In the genomic region with DNA sequence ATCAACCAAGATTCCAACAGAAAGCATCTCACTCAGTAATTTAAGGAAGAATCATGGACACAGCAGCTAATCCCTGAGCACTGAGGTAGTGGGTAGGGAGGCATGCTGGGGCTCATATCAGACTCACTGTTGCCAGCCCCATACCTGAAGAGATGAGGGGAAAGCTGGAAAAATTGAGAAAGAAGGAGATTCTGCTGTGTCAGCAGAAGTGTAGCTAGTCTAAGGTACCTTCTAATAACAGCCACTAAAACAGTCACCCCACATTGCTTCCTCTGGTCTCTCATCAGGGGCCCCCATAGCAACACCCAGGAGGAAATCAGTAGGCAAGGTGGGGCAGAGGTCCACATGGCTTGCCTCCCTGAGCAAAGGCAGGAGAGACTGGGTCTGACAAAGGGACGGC, we compare ENCODE assay signal across 26 mouse cellular contexts.
"Had no signal": no experiment of that assay in that cellular context is flagged by ENCODE, and none has a peak within 500 bp of the region (broad histone marks: within the 10 kb centered on the region; RNA-seq: fewer than 3 reads in every experiment).

No protein-coding gene starts in this region.

- H3K27me3 ChIP-seq: embryonic facial prominence, embryonic 12.5 days; embryonic facial prominence, embryonic 13.5 days; embryonic facial prominence, embryonic 15.5 days; forebrain, embryonic 12.5 days; forebrain, embryonic 13.5 days; forebrain, embryonic 15.5 days had no signal

- H3K9ac ChIP-seq: embryonic facial prominence, embryonic 12.5 days; embryonic facial prominence, embryonic 13.5 days; embryonic facial prominence, embryonic 15.5 days; forebrain, embryonic 12.5 days; forebrain, embryonic 13.5 days; forebrain, embryonic 15.5 days; forebrain, postnatal 0 days had no signal

- H3K4me3 ChIP-seq: embryonic facial prominence, embryonic 10.5 days; embryonic facial prominence, embryonic 12.5 days; embryonic facial prominence, embryonic 13.5 days; embryonic facial prominence, embryonic 15.5 days; erythroblast, embryonic 14.5 days; forebrain, embryonic 10.5 days; forebrain, embryonic 12.5 days; forebrain, embryonic 13.5 days; forebrain, embryonic 15.5 days; gastrocnemius, adult 2 months; heart, adult 2 months; heart, embryonic 10.5 days had no signal

- DNase-seq: cerebellum, adult 9-11 months; cerebellum, postnatal 10 days; cerebellum, postnatal 25 days; cerebellum, postnatal 36 days; embryo, embryonic 11 days; forebrain, postnatal 0 days; gastrocnemius, adult 2 months; gastrocnemius, postnatal 10 days; gastrocnemius, postnatal 14 days; gastrocnemius, postnatal 25 days; gastrocnemius, postnatal 36 days; heart, adult 11 months; heart, adult 18-20 months; heart, adult 2 months had no signal

- ATAC-seq: forebrain, embryonic 13.5 days; forebrain, embryonic 14.5 days; forebrain, embryonic 15.5 days; forebrain, embryonic 16.5 days; forebrain, postnatal 0 days had no signal

- H3K4me2 ChIP-seq: embryonic facial prominence, embryonic 12.5 days; embryonic facial prominence, embryonic 13.5 days; embryonic facial prominence, embryonic 15.5 days; forebrain, embryonic 12.5 days; forebrain, embryonic 13.5 days; forebrain, embryonic 15.5 days had no signal

- H3K27ac ChIP-seq: embryonic facial prominence, embryonic 10.5 days; embryonic facial prominence, embryonic 12.5 days; embryonic facial prominence, embryonic 13.5 days; embryonic facial prominence, embryonic 15.5 days; forebrain, embryonic 10.5 days; forebrain, embryonic 12.5 days; forebrain, embryonic 13.5 days; forebrain, embryonic 15.5 days; gastrocnemius, adult 2 months; heart, adult 2 months; heart, embryonic 10.5 days had no signal

- H3K36me3 ChIP-seq: embryonic facial prominence, embryonic 10.5 days; embryonic facial prominence, embryonic 12.5 days; embryonic facial prominence, embryonic 13.5 days; embryonic facial prominence, embryonic 15.5 days; forebrain, embryonic 10.5 days; forebrain, embryonic 12.5 days; forebrain, embryonic 15.5 days; heart, embryonic 10.5 days had no signal

- H3K4me1 ChIP-seq: embryonic facial prominence, embryonic 10.5 days; embryonic facial prominence, embryonic 12.5 days; embryonic facial prominence, embryonic 13.5 days; embryonic facial prominence, embryonic 15.5 days; forebrain, embryonic 10.5 days; forebrain, embryonic 12.5 days; forebrain, embryonic 13.5 days; forebrain, embryonic 15.5 days; heart, embryonic 10.5 days had no signal

- H3K9me3 ChIP-seq: embryonic facial prominence, embryonic 10.5 days; embryonic facial prominence, embryonic 12.5 days; embryonic facial prominence, embryonic 13.5 days; embryonic facial prominence, embryonic 15.5 days; forebrain, embryonic 10.5 days; forebrain, embryonic 12.5 days; forebrain, embryonic 13.5 days; forebrain, embryonic 15.5 days; heart, embryonic 10.5 days had no signal
